Mouse (Mus musculus) cerebellum, adult 18-20 months (tissue): ENCODE measurements around the gene Mocs1.

Source experiments
- DNase-seq, 2 experiments: peaks; one replicate each; pipeline ENCODE4 v3.0.0; 2021

The Mocs1 gene

GRCm38 (mm10) chr17:49493276-49493675 lies 65.1 kb downstream of the Mocs1 start:
- DNase-seq: no peak

GRCm38 (mm10) chr17:49498169-49498568 lies 70.0 kb downstream of the Mocs1 start:
- DNase-seq: no peak

GRCm38 (mm10) chr17:49499635-49500034 lies 71.5 kb downstream of the Mocs1 start:
- no peak for DNase-seq

DNA sequence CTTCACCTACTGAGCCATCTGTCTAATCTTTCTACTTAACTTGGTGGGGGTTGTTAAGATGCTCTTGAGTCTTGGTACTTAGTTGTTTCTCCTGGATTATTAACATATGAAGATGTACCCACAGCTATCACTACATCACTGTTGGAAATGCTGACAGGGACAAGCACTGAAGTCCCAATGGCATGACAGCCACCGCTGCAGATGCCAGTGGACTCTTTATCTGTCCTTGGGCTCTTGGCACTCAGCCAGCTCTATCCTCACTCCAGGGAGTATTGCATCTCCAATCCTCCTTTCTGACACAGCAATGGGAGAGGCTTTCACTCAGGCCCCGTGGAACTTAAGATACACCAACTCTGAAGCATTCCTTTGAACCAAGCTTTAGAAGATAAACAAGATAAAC lies 72.1 kb downstream of the Mocs1 start:
- DNase-seq: no peak

DNA sequence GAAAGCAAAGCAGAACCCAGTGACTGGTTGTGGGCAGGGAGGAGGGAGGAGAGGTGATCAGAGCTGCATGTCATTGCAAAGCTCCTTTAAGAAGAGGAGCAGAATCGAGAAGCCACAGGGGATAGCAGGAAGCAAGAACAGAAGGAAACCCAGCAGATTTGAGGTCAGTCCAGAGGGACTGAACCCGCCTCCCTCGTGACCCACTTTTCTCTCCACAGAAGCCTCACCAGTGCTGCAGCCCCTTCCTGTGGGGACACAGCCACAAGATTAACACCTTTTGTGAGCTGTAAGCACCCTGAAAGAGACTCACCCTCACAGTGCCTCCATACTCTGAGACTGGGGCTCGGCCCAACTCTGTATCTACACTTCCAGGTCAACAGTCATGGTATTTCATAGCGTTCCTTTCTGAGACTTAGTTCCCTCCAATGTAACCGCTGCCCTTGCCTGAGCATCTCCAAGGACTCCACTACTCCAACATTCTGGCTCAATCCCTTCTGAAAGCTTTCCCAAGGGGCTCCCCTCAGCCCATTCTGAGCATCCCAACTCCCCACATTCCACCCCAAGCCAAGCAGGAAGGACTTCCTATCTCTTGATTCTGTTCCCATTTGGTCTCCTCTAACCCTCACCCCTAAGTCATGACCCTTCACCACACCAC lies 75.2 kb downstream of the Mocs1 start:
- peak; percentile 75 to 85 for DNase-seq
